Mouse (Mus musculus) limb, embryonic 13.5 days (tissue): ENCODE measurements around the gene Dlgap1. TPM values are rescaled to one million over a fixed set of nuclear protein-coding genes. Genes with fewer than 3 reads are reported as not detected.
"Not testable (repeated sequence)": the region's sequence is repeated elsewhere in the genome, so short reads cannot be mapped to it uniquely, and the experiment has no call there.

Experiments used
- ATAC-seq: fragments of 200-750 bp; cut with Nextera tagmentation; 2 replicates; pipeline ENCODE4 v1.8.0; 2017; ENCODE audit warnings: low read depth, moderate number of reproducible peaks, moderate TSS enrichment; ENCODE audit not compliant: low FRiP score
- H3K27ac ChIP-seq: fragments of 300-500 bp; sonication (generic); 2 replicates; pipeline ENCODE4 v1.5.1; 2015; ENCODE audit warnings: inconsistent platforms, mild to moderate bottlenecking, moderate library complexity
- H3K27me3 ChIP-seq: fragments of 300-500 bp; sonication (generic); 2 replicates; pipeline ENCODE4 v1.6.1; 2015; ENCODE audit warnings: mild to moderate bottlenecking, inconsistent platforms
- H3K36me3 ChIP-seq: fragments of 300-500 bp; sonication (generic); 2 replicates; pipeline ENCODE4 v1.6.1; 2015; ENCODE audit warnings: inconsistent platforms, mild to moderate bottlenecking, moderate library complexity
- H3K4me1 ChIP-seq: fragments of 300-500 bp; sonication (generic); 2 replicates; pipeline ENCODE4 v1.6.1; 2015; ENCODE audit warnings: inconsistent platforms
- H3K4me2 ChIP-seq: fragments of 300-500 bp; sonication (generic); replicated peaks from 2 replicates; pipeline ENCODE4 v1.6.1; 2015; ENCODE audit warnings: inconsistent platforms, mild to moderate bottlenecking, moderate library complexity
- H3K4me3 ChIP-seq: fragments of 300-500 bp; sonication (generic); 2 replicates; pipeline ENCODE4 v1.5.1; 2015; ENCODE audit warnings: moderate library complexity, mild to moderate bottlenecking, inconsistent platforms
- H3K9ac ChIP-seq: fragments of 300-500 bp; sonication (generic); 2 replicates; pipeline ENCODE4 v1.6.1; 2015; ENCODE audit warnings: mild to moderate bottlenecking, inconsistent platforms
- H3K9me3 ChIP-seq: fragments of 300-500 bp; sonication (generic); 2 replicates; pipeline ENCODE4 v1.6.1; 2016; ENCODE audit warnings: inconsistent platforms
- WGBS: fragments of 180-500 bp; shearing (Covaris S2); methylation state at CpG from one replicate; pipeline ENCODE4 v1.1.7; 2015; 5-methylcytosine and 5-hydroxymethylcytosine counted together
- polyA plus RNA-seq: library from polyadenylated mRNA; unstranded; fragments of >200 nt; fragmentation: Nextera tagmentation; extraction: Ambion mirVana; gene quantifications from 2 replicates; pipeline ENCODE4 v1.2.1, GENCODE M21; 2015

Gene Dlgap1
- polyA plus RNA-seq, 1 experiment from 2014 or later: 9.2 TPM

DNA sequence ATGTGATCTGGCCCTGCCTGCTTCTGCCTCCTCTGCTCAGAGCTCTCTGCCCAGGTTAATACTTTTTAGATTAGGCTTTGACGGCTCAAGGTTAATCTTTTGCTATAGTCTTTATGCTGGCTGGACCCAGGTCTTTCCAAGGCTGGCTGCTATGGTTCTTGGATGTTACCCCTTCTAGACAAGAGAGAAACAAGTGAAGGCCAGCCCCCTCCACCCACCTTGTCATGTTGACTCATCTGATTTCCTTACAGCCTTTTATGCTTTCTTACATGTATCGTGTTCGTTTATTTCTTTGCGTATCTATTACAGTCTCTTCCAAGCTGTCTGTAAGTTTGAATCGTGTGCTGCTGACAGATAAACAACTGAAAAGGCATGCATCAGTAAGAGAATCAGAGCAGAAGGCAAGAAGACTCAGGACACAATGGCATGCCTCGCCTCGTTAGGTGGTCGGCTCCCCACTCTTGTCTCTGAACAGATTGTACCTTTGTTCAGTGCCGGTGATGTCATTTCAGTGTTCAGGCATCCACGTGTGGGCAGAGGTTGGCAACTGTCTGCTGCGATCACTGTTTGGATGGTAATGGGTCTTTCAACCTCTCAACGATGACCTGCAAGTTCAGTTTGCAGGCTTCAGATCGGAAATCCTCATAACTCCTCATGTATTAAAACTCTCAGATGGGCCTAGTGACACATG is 618.0 kb downstream of the Dlgap1 start:
- no peak overlapping the region for H3K4me3 ChIP-seq
- no peak overlapping the region for H3K4me2 ChIP-seq
- H3K27me3 ChIP-seq: no peaks in the 10 kb centered on the region
- H3K4me1 ChIP-seq: no peaks in the 10 kb centered on the region
- H3K36me3 ChIP-seq: no peaks in the 10 kb centered on the region
- 86% methylated on average over 13 of the region's 13 CpGs for WGBS
- no peak overlapping the region for H3K27ac ChIP-seq
- no peak overlapping the region for H3K9ac ChIP-seq
- H3K9me3 ChIP-seq: no peaks in the 10 kb centered on the region
- ATAC-seq: no peak

DNA sequence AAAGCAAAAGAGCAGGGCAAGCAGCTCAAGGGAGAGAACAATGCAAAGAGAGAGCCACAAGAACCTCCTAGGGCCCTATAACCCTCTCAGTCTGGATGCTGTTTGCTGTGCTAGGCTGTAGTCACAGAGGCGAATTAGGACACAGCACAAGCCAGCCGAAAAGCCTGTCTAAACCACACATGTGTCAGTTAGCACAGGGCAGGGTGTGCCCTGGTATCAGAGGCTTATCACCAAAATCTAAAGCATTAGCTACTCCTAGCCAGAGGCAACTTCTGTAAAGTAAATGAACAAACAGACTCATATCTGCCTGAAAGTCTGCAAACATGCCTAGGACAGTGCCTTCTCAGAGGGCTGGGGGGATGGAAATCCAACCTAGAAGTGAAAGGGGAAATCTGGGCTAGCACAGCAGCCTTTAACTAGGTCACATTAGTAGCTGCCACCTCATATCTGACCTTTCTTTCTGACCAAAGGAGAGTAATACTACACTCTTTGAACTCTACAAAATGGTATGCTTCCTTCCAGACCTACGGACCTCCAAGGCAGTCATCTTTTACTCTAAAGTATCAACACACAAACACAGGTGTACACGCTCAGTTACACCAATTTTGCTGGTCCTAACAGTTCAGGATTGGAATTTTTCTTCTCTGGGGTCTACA is 619.2 kb downstream of the Dlgap1 start:
- not testable (repeated sequence) for H3K4me3 ChIP-seq, H3K27ac ChIP-seq, H3K27me3 ChIP-seq, H3K4me2 ChIP-seq, H3K9ac ChIP-seq, H3K4me1 ChIP-seq, ATAC-seq, H3K36me3 ChIP-seq, H3K9me3 ChIP-seq
- WGBS: 88% methylated on average over 2 of the region's 4 CpGs

DNA sequence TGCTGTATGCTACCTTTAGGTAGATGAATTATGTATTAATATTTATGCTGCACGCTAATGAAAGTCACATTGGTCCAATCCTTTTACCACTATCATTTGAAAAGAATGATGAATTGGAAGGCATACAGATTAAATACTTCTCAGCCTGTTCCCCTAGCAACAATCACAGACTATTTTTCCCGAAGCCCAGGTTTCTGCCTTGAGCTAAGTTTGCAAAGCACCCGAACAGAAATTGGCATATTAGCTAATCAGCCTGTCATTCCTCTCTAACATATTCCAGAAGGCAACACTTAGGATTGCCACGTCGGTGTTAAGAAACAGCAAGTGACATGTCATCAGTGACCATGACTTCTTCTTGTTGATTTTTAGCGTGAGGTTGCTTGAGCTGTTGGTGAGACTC is 619.8 kb downstream of the Dlgap1 start:
- H3K4me1 ChIP-seq: no peaks in the 10 kb centered on the region
- H3K9ac ChIP-seq: no peak overlapping the region
- H3K27me3 ChIP-seq: no peaks in the 10 kb centered on the region
- H3K4me3 ChIP-seq: no peak overlapping the region
- no peak overlapping the region for H3K27ac ChIP-seq
- no peaks in the 10 kb centered on the region for H3K36me3 ChIP-seq
- 75% methylated on average over 6 of the region's 6 CpGs for WGBS
- H3K9me3 ChIP-seq: no peaks in the 10 kb centered on the region
- H3K4me2 ChIP-seq: no peak overlapping the region
- no peak for ATAC-seq

DNA sequence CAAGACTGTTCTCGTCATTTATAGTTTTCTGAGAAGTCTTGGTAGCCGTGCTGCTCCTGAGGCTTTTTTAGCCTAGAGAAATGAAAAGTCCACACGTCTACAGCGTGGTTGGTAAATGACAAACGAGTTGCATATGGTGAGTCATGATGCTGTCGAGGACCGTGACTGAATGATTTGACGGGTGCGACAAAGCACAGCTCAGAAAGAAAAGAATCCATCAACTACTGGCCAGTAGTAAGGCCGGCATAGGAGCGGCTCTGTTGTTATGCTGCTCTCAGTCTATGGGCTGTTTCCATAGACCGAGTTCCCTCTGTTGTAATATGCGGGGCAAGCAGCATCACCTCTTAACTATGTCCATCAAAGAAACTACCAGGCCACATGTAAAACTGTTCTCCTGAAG is 620.3 kb downstream of the Dlgap1 start:
- ATAC-seq: no peak
- no peaks in the 10 kb centered on the region for H3K36me3 ChIP-seq

DNA sequence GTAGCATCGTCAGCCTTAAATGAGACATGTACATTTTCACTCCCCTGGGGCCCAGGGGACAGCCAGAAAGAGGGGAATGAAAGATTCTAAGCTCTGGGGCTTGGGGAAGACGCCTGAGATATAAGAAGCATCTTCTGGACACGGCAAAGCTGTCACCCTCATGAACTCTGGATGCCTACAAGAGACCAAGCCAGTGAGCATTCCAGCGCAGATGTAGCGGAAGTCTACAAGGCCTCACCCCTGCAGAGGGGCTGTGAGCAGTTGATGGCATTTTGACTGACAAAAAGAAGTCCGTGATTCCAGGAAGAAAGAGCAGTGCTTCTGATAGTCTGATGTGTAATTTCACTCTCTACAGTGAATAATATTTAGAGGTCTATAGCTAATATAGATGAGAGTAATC is 621.6 kb downstream of the Dlgap1 start:
- H3K4me1 ChIP-seq: no peaks in the 10 kb centered on the region
- no peak for ATAC-seq
- WGBS: 79% methylated on average over 6 of the region's 6 CpGs
- H3K4me3 ChIP-seq: no peak overlapping the region
- H3K4me2 ChIP-seq: no peak overlapping the region
- H3K9ac ChIP-seq: no peak overlapping the region
- no peaks in the 10 kb centered on the region for H3K27me3 ChIP-seq
- no peaks in the 10 kb centered on the region for H3K9me3 ChIP-seq
- no peaks in the 10 kb centered on the region for H3K36me3 ChIP-seq
- H3K27ac ChIP-seq: no peak overlapping the region

More for the DNA sequence above, 620.3 kb downstream of the Dlgap1 start:
- H3K4me2 ChIP-seq: no peak overlapping the region
- no peak overlapping the region for H3K27ac ChIP-seq
- H3K27me3 ChIP-seq: no peaks in the 10 kb centered on the region
- H3K9me3 ChIP-seq: no peaks in the 10 kb centered on the region
- H3K4me1 ChIP-seq: no peaks in the 10 kb centered on the region
- no peak overlapping the region for H3K9ac ChIP-seq
- H3K4me3 ChIP-seq: no peak overlapping the region
- 65% methylated on average over 13 of the region's 13 CpGs for WGBS

DNA sequence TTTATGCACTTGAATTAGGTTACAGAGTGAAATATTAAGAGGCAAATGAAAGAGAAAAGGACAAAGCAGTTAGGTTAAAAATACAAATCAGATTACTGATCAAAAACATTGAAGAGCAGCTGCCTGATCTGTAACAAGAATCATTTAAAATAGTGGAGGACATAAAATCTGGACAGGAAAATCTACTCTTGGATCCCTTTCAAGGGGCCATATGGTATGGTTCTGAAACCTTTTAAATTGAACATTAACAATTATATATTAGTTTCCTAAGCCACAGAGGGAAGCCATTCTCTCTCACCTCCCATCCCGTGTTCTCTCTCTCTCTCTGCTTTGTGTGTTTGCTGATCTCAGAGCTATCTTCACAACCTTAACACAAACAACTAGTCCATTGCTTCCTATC is 625.4 kb downstream of the Dlgap1 start:
- ATAC-seq: no peak
- H3K9ac ChIP-seq: no peak overlapping the region
- no peak overlapping the region for H3K27ac ChIP-seq
- WGBS: 60% methylated on average over 1 of the region's 1 CpGs
- no peaks in the 10 kb centered on the region for H3K36me3 ChIP-seq
- no peak overlapping the region for H3K4me2 ChIP-seq
- no peaks in the 10 kb centered on the region for H3K27me3 ChIP-seq
- H3K4me1 ChIP-seq: no peaks in the 10 kb centered on the region
- H3K4me3 ChIP-seq: no peak overlapping the region
- H3K9me3 ChIP-seq: no peaks in the 10 kb centered on the region

DNA sequence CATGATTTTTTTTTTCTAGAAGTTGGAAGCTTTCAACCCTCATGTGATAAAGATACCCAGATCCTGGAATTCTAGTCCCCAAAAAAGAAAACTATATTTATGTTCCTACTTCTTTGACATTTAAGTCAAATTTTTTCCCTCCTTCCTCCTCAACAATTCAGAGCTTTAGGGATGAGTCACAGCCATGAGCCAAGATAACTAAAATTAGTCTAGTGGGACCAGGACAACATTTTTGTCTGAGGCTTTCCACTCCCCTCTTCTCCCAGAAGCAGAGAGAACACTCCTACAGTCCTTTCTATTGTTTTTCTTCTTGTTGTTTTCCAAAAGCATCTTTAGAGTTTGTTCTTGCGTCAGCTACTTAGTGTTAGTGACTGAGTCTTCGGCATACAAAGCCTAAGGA is 627.5 kb downstream of the Dlgap1 start:
- Histone ChIP-seq H3K9ac (no peak overlapping the region), H3K4me3 (no peak overlapping the region), H3K9me3 (no peaks in the 10 kb centered on the region), H3K27ac (no peak overlapping the region), H3K4me1 (no peaks in the 10 kb centered on the region), H3K4me2 (no peak overlapping the region), H3K27me3 (no peaks in the 10 kb centered on the region), H3K36me3 (no peaks in the 10 kb centered on the region)
- no peak for ATAC-seq
- 95% methylated on average over 2 of the region's 2 CpGs for WGBS

DNA sequence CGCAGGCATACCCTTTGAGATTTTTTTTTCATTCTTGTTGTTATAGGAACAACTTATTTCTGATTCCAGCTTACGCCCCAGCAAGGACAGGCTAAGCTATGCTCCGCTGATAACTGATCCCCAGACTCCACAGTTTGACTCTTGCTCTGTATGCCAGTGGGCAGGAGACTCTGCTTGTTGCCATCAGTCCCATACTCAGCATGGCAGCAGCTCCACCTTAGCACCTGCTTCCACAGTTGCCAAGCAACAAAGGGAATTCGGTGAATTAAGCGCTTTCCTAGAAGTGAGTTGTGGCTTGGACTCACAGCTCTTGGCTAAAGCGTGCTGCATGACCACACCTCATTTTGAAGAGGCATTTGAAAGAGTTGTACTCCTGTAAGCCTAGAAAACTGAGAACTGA is 631.6 kb downstream of the Dlgap1 start:
- WGBS: 83% methylated on average over 6 of the region's 6 CpGs
- H3K36me3 ChIP-seq: no peaks in the 10 kb centered on the region
- no peak overlapping the region for H3K9ac ChIP-seq
- H3K4me3 ChIP-seq: no peak overlapping the region
- H3K27ac ChIP-seq: no peak overlapping the region
- no peak overlapping the region for H3K4me2 ChIP-seq
- H3K4me1 ChIP-seq: no peaks in the 10 kb centered on the region
- ATAC-seq: no peak
- H3K27me3 ChIP-seq: no peaks in the 10 kb centered on the region
- H3K9me3 ChIP-seq: no peaks in the 10 kb centered on the region

DNA sequence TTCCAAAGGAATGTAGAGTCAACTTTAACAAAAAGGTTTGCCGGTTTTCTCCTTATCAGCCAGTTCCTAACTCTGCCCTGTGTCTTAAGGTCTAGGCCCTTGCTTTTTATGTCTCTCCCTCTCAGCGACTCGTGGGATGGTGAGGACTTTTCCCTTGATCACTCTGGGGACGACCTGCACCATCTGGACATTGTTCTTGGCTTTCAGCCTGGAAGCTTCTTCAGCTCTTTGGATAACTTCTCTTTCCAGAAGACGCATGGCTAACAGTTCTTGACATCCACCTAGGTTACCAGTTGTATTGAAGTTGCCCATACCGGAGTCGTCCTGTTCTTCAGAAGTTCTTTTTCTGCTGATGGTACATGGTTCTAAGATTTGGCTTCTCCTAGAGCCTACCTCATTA is 633.2 kb downstream of the Dlgap1 start:
- WGBS: 84% methylated on average over 7 of the region's 7 CpGs

DNA sequence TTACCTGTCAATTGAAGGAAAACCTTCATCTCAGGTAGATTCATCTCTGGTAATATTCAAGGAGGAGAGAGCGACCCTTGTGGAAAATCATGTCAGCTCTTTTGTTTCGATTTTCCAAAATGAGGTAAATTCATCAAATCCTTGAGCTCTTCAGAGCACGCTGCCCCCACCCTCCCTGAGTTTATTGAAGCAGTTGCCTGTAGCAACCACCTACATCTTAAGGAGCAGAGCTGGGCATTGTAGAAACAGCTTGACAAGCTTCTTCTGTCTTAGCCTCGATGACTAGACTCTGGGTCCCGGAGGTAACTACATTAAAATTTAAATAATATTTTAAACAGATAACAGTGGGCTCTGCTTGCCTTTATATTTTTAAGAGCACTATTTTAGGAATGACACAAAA is 636.8 kb downstream of the Dlgap1 start:
- H3K9me3 ChIP-seq: no peaks in the 10 kb centered on the region
- H3K27me3 ChIP-seq: no peaks in the 10 kb centered on the region
- H3K4me3 ChIP-seq: no peak overlapping the region
- WGBS: 75% methylated on average over 5 of the region's 5 CpGs
- no peaks in the 10 kb centered on the region for H3K36me3 ChIP-seq
- H3K9ac ChIP-seq: no peak overlapping the region
- H3K4me1 ChIP-seq: no peaks in the 10 kb centered on the region
- ATAC-seq: no peak
- no peak overlapping the region for H3K4me2 ChIP-seq
- H3K27ac ChIP-seq: no peak overlapping the region

More for the DNA sequence above, 633.2 kb downstream of the Dlgap1 start:
- Histone ChIP-seq H3K36me3 (no peaks in the 10 kb centered on the region), H3K4me2 (no peak overlapping the region), H3K4me1 (no peaks in the 10 kb centered on the region), H3K9me3 (no peaks in the 10 kb centered on the region), H3K4me3 (no peak overlapping the region), H3K27me3 (no peaks in the 10 kb centered on the region), H3K9ac (no peak overlapping the region), H3K27ac (no peak overlapping the region)
- no peak for ATAC-seq

DNA sequence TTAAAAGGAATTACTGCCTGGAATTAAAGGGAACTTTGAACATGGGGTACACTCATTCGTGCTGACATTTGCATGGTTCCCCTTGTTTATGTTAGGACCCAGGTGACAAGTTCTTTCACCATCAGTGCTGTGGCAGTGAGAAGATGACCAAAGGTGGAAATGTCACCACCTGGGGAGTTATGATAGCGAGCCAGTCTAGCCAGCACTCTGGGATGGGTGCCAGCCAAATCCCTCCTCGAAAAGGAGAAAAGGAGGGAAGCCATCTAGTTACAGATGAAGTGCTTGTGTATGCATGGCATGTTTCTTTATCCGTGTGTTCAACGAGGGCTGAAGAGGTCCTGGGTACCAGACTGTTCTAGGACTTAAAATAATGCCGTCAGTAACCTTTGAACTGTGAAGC is 643.3 kb downstream of the Dlgap1 start:
- Histone ChIP-seq H3K9me3 (no peaks in the 10 kb centered on the region), H3K36me3 (no peaks in the 10 kb centered on the region), H3K27ac (no peak overlapping the region), H3K4me3 (no peak overlapping the region), H3K4me2 (no peak overlapping the region), H3K9ac (no peak overlapping the region), H3K4me1 (no peaks in the 10 kb centered on the region), H3K27me3 (no peaks in the 10 kb centered on the region)
- no peak for ATAC-seq
- 77% methylated on average over 6 of the region's 6 CpGs for WGBS

DNA sequence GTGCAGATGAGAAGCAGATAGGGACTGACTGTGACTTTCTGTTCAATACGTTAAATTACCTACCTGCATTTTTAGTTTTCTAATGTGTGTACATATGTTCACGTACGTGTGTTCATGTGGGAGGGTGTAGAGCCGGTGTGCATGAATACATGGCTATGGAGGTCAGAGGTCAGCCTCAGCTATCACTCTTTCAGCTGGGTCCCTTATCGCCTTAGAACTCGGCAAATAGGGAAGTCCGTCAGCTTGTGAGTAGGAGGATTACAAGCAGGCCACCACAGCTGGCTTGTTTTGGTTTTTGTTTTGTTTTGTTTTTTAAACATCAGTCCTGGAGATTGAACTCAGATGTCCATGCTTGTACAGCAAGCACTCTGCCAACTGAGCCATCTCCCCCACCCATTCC is 645.0 kb downstream of the Dlgap1 start:
- no peak overlapping the region for H3K9ac ChIP-seq
- WGBS: 87% methylated on average over 7 of the region's 7 CpGs
- ATAC-seq: no peak
- no peak overlapping the region for H3K4me2 ChIP-seq
- H3K4me1 ChIP-seq: no peaks in the 10 kb centered on the region
- no peak overlapping the region for H3K27ac ChIP-seq
- no peaks in the 10 kb centered on the region for H3K9me3 ChIP-seq
- H3K4me3 ChIP-seq: no peak overlapping the region
- no peaks in the 10 kb centered on the region for H3K36me3 ChIP-seq
- no peaks in the 10 kb centered on the region for H3K27me3 ChIP-seq
